ENCODE assay signal across 16 mouse cellular contexts in the genomic region with DNA sequence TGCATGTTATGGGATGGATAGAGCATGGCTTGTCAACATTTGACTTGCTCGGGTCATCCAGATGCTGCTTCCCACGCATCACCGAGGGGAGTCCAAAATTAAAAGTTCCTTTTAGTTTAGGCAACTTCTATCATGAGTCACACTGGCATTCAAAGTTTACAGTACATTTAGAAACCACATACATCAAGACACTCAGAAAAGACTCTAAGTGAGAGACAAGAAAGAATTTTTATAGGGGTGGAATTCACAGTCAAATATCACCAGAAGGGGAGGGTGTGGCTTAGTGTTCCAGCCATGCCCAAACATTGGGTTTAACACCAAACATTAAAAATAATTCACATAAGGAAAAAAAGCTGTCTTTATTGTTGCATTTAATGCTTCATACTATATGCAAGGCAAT.
"Had no signal": no experiment of that assay in that cellular context is flagged by ENCODE, and none has a peak within 500 bp of the region (broad histone marks: within the 10 kb centered on the region; RNA-seq: fewer than 3 reads in every experiment).

No protein-coding gene starts in this region.

- H3K9ac ChIP-seq: liver, embryonic 13.5 days; lung, embryonic 15.5 days; midbrain, embryonic 13.5 days had no signal

- H3K9me3 ChIP-seq: liver, embryonic 13.5 days; lung, embryonic 15.5 days; midbrain, embryonic 10.5 days; midbrain, embryonic 13.5 days had no signal

- H3K36me3 ChIP-seq: liver, embryonic 13.5 days; lung, embryonic 15.5 days; midbrain, embryonic 10.5 days; midbrain, embryonic 13.5 days had no signal

- ATAC-seq: intestine, postnatal 0 days; midbrain, embryonic 13.5 days; midbrain, embryonic 16.5 days had no signal

- H3K27me3 ChIP-seq: liver, embryonic 13.5 days; lung, embryonic 15.5 days; megakaryocyte, embryonic 14.5 days; midbrain, embryonic 13.5 days had no signal

- H3K4me3 ChIP-seq: liver, embryonic 13.5 days; lung, embryonic 15.5 days; megakaryocyte, embryonic 14.5 days; midbrain, embryonic 10.5 days; midbrain, embryonic 13.5 days had no signal

- DNase-seq: kidney, adult 2 months; kidney, postnatal 25 days; liver, embryonic 13.5 days; lung, postnatal 10 days; lung, postnatal 36 days; right cerebral cortex, postnatal 25 days; thymus, adult 18-20 months; thymus, postnatal 14 days; thymus, postnatal 4 days had no signal

- H3K4me1 ChIP-seq: liver, embryonic 13.5 days; lung, embryonic 15.5 days; megakaryocyte, embryonic 14.5 days; midbrain, embryonic 10.5 days; midbrain, embryonic 13.5 days had no signal

- H3K27ac ChIP-seq: kidney, postnatal 0 days; liver, embryonic 13.5 days; lung, embryonic 15.5 days; midbrain, embryonic 10.5 days; midbrain, embryonic 13.5 days had no signal

- H3K4me2 ChIP-seq: liver, embryonic 13.5 days; lung, embryonic 15.5 days; midbrain, embryonic 13.5 days had no signal
